Mouse (Mus musculus): Measurements from ENCODE around the gene Tgoln1. TPM values are rescaled to one million over a fixed set of nuclear protein-coding genes. Genes with fewer than 3 reads are reported as not detected.
A peak's percentile ranks its signal among the peaks of the same experiment; 100 is the strongest.

Gene Tgoln1
- polyA plus RNA-seq, 1 experiment from 2014 or later, result 25.3 TPM

GRCm38 (mm10) chr6:72607676-72608075 is 9.1 kb downstream of the Tgoln1 start:
- H3K4me2 ChIP-seq, result no peak overlapping the region
- no peaks in the 10 kb centered on the region for H3K9me3 ChIP-seq (replicated peaks; ENCODE audit: control insufficient read depth, low read length)
- H3K27me3 ChIP-seq (ENCODE audit: control insufficient read depth, insufficient read depth, low read length), result no peaks in the 10 kb centered on the region
- no peak for ATAC-seq (replicated peaks; ENCODE audit: insufficient number of reproducible peaks, low FRiP score, low TSS enrichment)
- H3K27ac ChIP-seq (ENCODE audit: low read depth, low read length), result no peak overlapping the region
- no peaks in the 10 kb centered on the region for H3K4me1 ChIP-seq (ENCODE audit: control insufficient read depth, insufficient read depth, low read length)
- H3K4me3 ChIP-seq (ENCODE audit: low read depth, low read length), result no peak overlapping the region
- no peak overlapping the region for H3K9ac ChIP-seq (ENCODE audit: low read depth, low read length)
- peaks cover 40% of the 10 kb centered on the region for H3K36me3 ChIP-seq (ENCODE audit: control insufficient read depth, insufficient read depth, low read length)
- 86% methylated on average over 5 of the region's 5 CpGs for WGBS (ENCODE audit: insufficient replicate concordance)

- H3K9me3 ChIP-seq (replicated peaks; ENCODE audit: control insufficient read depth, low read length), result no peaks in the 10 kb centered on the region
- no peaks in the 10 kb centered on the region for H3K27me3 ChIP-seq (ENCODE audit: control insufficient read depth, insufficient read depth, low read length)
- ATAC-seq (replicated peaks; ENCODE audit: insufficient number of reproducible peaks, low FRiP score, low TSS enrichment), result no peak
- H3K36me3 ChIP-seq (ENCODE audit: control insufficient read depth, insufficient read depth, low read length), result peaks cover 37% of the 10 kb centered on the region
- H3K9ac ChIP-seq (ENCODE audit: low read depth, low read length), result no peak overlapping the region
- no peaks in the 10 kb centered on the region for H3K4me1 ChIP-seq (ENCODE audit: control insufficient read depth, insufficient read depth, low read length)
- H3K4me2 ChIP-seq, result no peak overlapping the region
- H3K27ac ChIP-seq (ENCODE audit: low read depth, low read length), result no peak overlapping the region
- H3K4me3 ChIP-seq (ENCODE audit: low read depth, low read length), result no peak overlapping the region
- WGBS (ENCODE audit: insufficient replicate concordance), result 92% methylated on average over 4 of the region's 4 CpGs
These were observed 9.7 kb downstream of the Tgoln1 start for GRCm38 (mm10) chr6:72607060-72607459.

- H3K36me3 ChIP-seq (ENCODE audit: control insufficient read depth, insufficient read depth, low read length), result peaks cover 19% of the 10 kb centered on the region
- no peak overlapping the region for H3K4me3 ChIP-seq (ENCODE audit: low read depth, low read length)
- H3K4me1 ChIP-seq (ENCODE audit: control insufficient read depth, insufficient read depth, low read length), result peaks cover 2% of the 10 kb centered on the region; the same call in 1 of the 2 replicates
- no peaks in the 10 kb centered on the region for H3K9me3 ChIP-seq (replicated peaks; ENCODE audit: control insufficient read depth, low read length)
- no peak overlapping the region for H3K9ac ChIP-seq (ENCODE audit: low read depth, low read length)
- H3K27me3 ChIP-seq (ENCODE audit: control insufficient read depth, insufficient read depth, low read length), result no peaks in the 10 kb centered on the region
- WGBS (ENCODE audit: insufficient replicate concordance), result 89% methylated on average over 2 of the region's 2 CpGs
- no peak overlapping the region for H3K4me2 ChIP-seq
- no peak overlapping the region for H3K27ac ChIP-seq (ENCODE audit: low read depth, low read length)
- ATAC-seq (replicated peaks; ENCODE audit: insufficient number of reproducible peaks, low FRiP score, low TSS enrichment), result no peak
These were observed 12.7 kb downstream of the Tgoln1 start for GRCm38 (mm10) chr6:72604066-72604465.

- Histone ChIP-seq H3K4me1 (ENCODE audit: control insufficient read depth, insufficient read depth, low read length) (peaks cover 11% of the 10 kb centered on the region; the same call in 1 of the 2 replicates), H3K9me3 (replicated peaks; ENCODE audit: control insufficient read depth, low read length) (no peaks in the 10 kb centered on the region), H3K27me3 (ENCODE audit: control insufficient read depth, insufficient read depth, low read length) (no peaks in the 10 kb centered on the region), H3K4me2 (no peak overlapping the region), H3K36me3 (ENCODE audit: control insufficient read depth, insufficient read depth, low read length) (peaks cover 8% of the 10 kb centered on the region), H3K27ac (ENCODE audit: low read depth, low read length) (no peak overlapping the region), H3K9ac (ENCODE audit: low read depth, low read length) (no peak overlapping the region), H3K4me3 (ENCODE audit: low read depth, low read length) (no peak overlapping the region)
- WGBS (ENCODE audit: insufficient replicate concordance), result 48% methylated on average over 1 of the region's 1 CpGs
- ATAC-seq (replicated peaks; ENCODE audit: insufficient number of reproducible peaks, low FRiP score, low TSS enrichment), result no peak
These were observed 15.1 kb downstream of the Tgoln1 start for GRCm38 (mm10) chr6:72601732-72602131.

GRCm38 (mm10) chr6:72600771-72601170 is 16.0 kb downstream of the Tgoln1 start:
- WGBS (ENCODE audit: insufficient replicate concordance), result 80% methylated on average over 12 of the region's 12 CpGs
- ATAC-seq (replicated peaks; ENCODE audit: insufficient number of reproducible peaks, low FRiP score, low TSS enrichment), result no peak
- Histone ChIP-seq H3K27ac (ENCODE audit: low read depth, low read length) (no peak overlapping the region), H3K27me3 (ENCODE audit: control insufficient read depth, insufficient read depth, low read length) (no peaks in the 10 kb centered on the region), H3K4me3 (ENCODE audit: low read depth, low read length) (no peak overlapping the region), H3K36me3 (ENCODE audit: control insufficient read depth, insufficient read depth, low read length) (no peaks in the 10 kb centered on the region), H3K4me2 (no peak overlapping the region), H3K4me1 (ENCODE audit: control insufficient read depth, insufficient read depth, low read length) (peaks cover 11% of the 10 kb centered on the region; the same call in 1 of the 2 replicates), H3K9ac (ENCODE audit: low read depth, low read length) (no peak overlapping the region), H3K9me3 (replicated peaks; ENCODE audit: control insufficient read depth, low read length) (no peaks in the 10 kb centered on the region)

GRCm38 (mm10) chr6:72600216-72600615 is 16.6 kb downstream of the Tgoln1 start:
- H3K4me2 ChIP-seq, result no peak overlapping the region
- ATAC-seq (replicated peaks; ENCODE audit: insufficient number of reproducible peaks, low FRiP score, low TSS enrichment), result no peak
- 75% methylated on average over 6 of the region's 6 CpGs for WGBS (ENCODE audit: insufficient replicate concordance)

GRCm38 (mm10) chr6:72598791-72599557 is 17.8 kb downstream of the Tgoln1 start:
- Histone ChIP-seq H3K9ac (ENCODE audit: low read depth, low read length) (peak overlapping the region; percentile 74), H3K36me3 (ENCODE audit: control insufficient read depth, insufficient read depth, low read length) (no peaks in the 10 kb centered on the region), H3K27me3 (ENCODE audit: control insufficient read depth, insufficient read depth, low read length) (no peaks in the 10 kb centered on the region), H3K4me1 (ENCODE audit: control insufficient read depth, insufficient read depth, low read length) (peaks cover 11% of the 10 kb centered on the region; the same call in 1 of the 2 replicates), H3K4me3 (ENCODE audit: low read depth, low read length) (peak overlapping the region; percentile 53), H3K27ac (ENCODE audit: low read depth, low read length) (peak overlapping the region; percentile 79), H3K4me2 (peak overlapping the region; percentile 85), H3K9me3 (replicated peaks; ENCODE audit: control insufficient read depth, low read length) (no peaks in the 10 kb centered on the region)
- 48% methylated on average over 12 of the region's 12 CpGs for WGBS (ENCODE audit: insufficient replicate concordance)
- no peak for ATAC-seq (replicated peaks; ENCODE audit: insufficient number of reproducible peaks, low FRiP score, low TSS enrichment)

More at GRCm38 (mm10) chr6:72600216-72600615, 16.6 kb downstream of the Tgoln1 start:
- H3K27ac ChIP-seq (ENCODE audit: low read depth, low read length), result no peak overlapping the region
- peaks cover 11% of the 10 kb centered on the region; the same call in 1 of the 2 replicates for H3K4me1 ChIP-seq (ENCODE audit: control insufficient read depth, insufficient read depth, low read length)
- H3K4me3 ChIP-seq (ENCODE audit: low read depth, low read length), result no peak overlapping the region
- no peak overlapping the region for H3K9ac ChIP-seq (ENCODE audit: low read depth, low read length)
- H3K9me3 ChIP-seq (replicated peaks; ENCODE audit: control insufficient read depth, low read length), result no peaks in the 10 kb centered on the region
- no peaks in the 10 kb centered on the region for H3K27me3 ChIP-seq (ENCODE audit: control insufficient read depth, insufficient read depth, low read length)
- no peaks in the 10 kb centered on the region for H3K36me3 ChIP-seq (ENCODE audit: control insufficient read depth, insufficient read depth, low read length)

- peak within 1 kb of the TSS; percentile 53 for H3K4me3 ChIP-seq (ENCODE audit: low read depth, low read length)
- 1% methylated on average over 38 of the region's 38 CpGs for WGBS (ENCODE audit: insufficient replicate concordance)
- no peaks in the 10 kb centered on the region for H3K36me3 ChIP-seq (ENCODE audit: control insufficient read depth, insufficient read depth, low read length)
- peak; percentile 88 for ATAC-seq (replicated peaks; ENCODE audit: insufficient number of reproducible peaks, low FRiP score, low TSS enrichment)
- peak within 1 kb of the TSS; percentile 74 for H3K9ac ChIP-seq (ENCODE audit: low read depth, low read length)
- H3K27me3 ChIP-seq (ENCODE audit: control insufficient read depth, insufficient read depth, low read length), result no peaks in the 10 kb centered on the region
- H3K4me1 ChIP-seq (ENCODE audit: control insufficient read depth, insufficient read depth, low read length), result peaks cover 15% of the 10 kb centered on the region; the same call in 1 of the 2 replicates
- H3K4me2 ChIP-seq, result peak within 1 kb of the TSS; percentile 85
- no peaks in the 10 kb centered on the region for H3K9me3 ChIP-seq (replicated peaks; ENCODE audit: control insufficient read depth, low read length)
- peak within 1 kb of the TSS; percentile 79 for H3K27ac ChIP-seq (ENCODE audit: low read depth, low read length)
These were observed 18.6 kb downstream of the Tgoln1 start, which contains the start of the genes Elmod3 and Retsat for GRCm38 (mm10) chr6:72597956-72598753. TSS of gene Elmod3 (minus strand) at chr6:72598413. TSS of gene Retsat (plus strand) at chr6:72598475.
